Mouse (Mus musculus) lung, embryonic 14.5 days (tissue): ENCODE measurements around the gene Pfn1. TPM values are rescaled to one million over a fixed set of nuclear protein-coding genes. Genes with fewer than 3 reads are reported as not detected.

Experiments
- ATAC-seq: fragments of 200-750 bp; cut with Nextera tagmentation; 2 replicates; pipeline ENCODE4 v1.8.0; 2017; ENCODE audit warnings: mild to moderate bottlenecking, moderate TSS enrichment, moderate library complexity; ENCODE audit not compliant: insufficient read depth
- DNase-seq: peaks from one replicate; pipeline ENCODE4 v3.0.0-alpha.2; 2015
- H3K27ac ChIP-seq: fragments of 300-500 bp; sonication (generic); 2 replicates; pipeline ENCODE4 v1.5.1; 2014; ENCODE audit warnings: low read depth, mild to moderate bottlenecking, moderate library complexity
- H3K27me3 ChIP-seq: fragments of 300-500 bp; sonication (generic); 2 replicates; pipeline ENCODE4 v1.6.1; 2014; ENCODE audit warnings: low read length, control low read depth; ENCODE audit not compliant: insufficient read depth
- H3K36me3 ChIP-seq: fragments of 300-500 bp; sonication (generic); 2 replicates; pipeline ENCODE4 v1.6.1; 2014; ENCODE audit warnings: control low read depth; ENCODE audit not compliant: insufficient read depth
- H3K4me1 ChIP-seq: fragments of 300-500 bp; sonication (generic); 2 replicates; pipeline ENCODE4 v1.6.1; 2014; ENCODE audit warnings: antibody characterized with exemption, control low read depth; ENCODE audit not compliant: insufficient read depth
- H3K4me2 ChIP-seq: fragments of 300-500 bp; sonication (generic); 2 replicates; pipeline ENCODE4 v1.6.1; 2014; ENCODE audit warnings: mild to moderate bottlenecking
- H3K4me3 ChIP-seq: fragments of 300-500 bp; sonication (generic); 2 replicates; pipeline ENCODE4 v1.5.1; 2014; ENCODE audit warnings: low read depth, low read length
- H3K9ac ChIP-seq: fragments of 300-500 bp; sonication (generic); 2 replicates; pipeline ENCODE4 v1.6.1; 2014
- H3K9me3 ChIP-seq: fragments of 300-500 bp; sonication (generic); 2 replicates; pipeline ENCODE4 v1.6.1; 2016; ENCODE audit warnings: low read depth, low read length, control low read depth
- CTCF ChIP-seq: IDR thresholded peaks from 2 replicates; pipeline ENCODE4 v1.5.1; 2016; ENCODE audit warnings: antibody characterized with exemption, low read depth
- WGBS: fragments of 180-500 bp; shearing (Covaris S2); extraction: QIAGEN DNeasy Blood & Tissue Kit; methylation state at CpG from one replicate; pipeline ENCODE4 v1.1.7; 2014; 5-methylcytosine and 5-hydroxymethylcytosine counted together
- polyA plus RNA-seq: library from polyadenylated mRNA; unstranded; fragments of >200 nt; fragmentation: Nextera tagmentation; extraction: Ambion mirVana; gene quantifications from 2 replicates; pipeline ENCODE4 v1.2.1, GENCODE M21; 2014

The Pfn1 gene
- polyA plus RNA-seq, 1 experiment from 2014 or later: 2,138 TPM

GRCm38 (mm10) chr11:70606717-70607116 lies 47.7 kb downstream of the Pfn1 start:
- no peak for ATAC-seq

GRCm38 (mm10) chr11:70605024-70605566 lies 49.3 kb downstream of the Pfn1 start:
- Histone ChIP-seq H3K9ac (no peak overlapping the region), H3K36me3 (peaks cover 73% of the 10 kb centered on the region), H3K4me3 (no peak overlapping the region), H3K27me3 (no peaks in the 10 kb centered on the region), H3K4me2 (no peak overlapping the region), H3K27ac (no peak overlapping the region), H3K9me3 (no peaks in the 10 kb centered on the region), H3K4me1 (no peaks in the 10 kb centered on the region)
- TF ChIP-seq CTCF: peak; percentile 94
- ATAC-seq (no peak), DNase-seq (peak; percentile 91)
- WGBS: 52% methylated on average over 14 of the region's 14 CpGs

More at GRCm38 (mm10) chr11:70606717-70607116, 47.7 kb downstream of the Pfn1 start:
- Histone ChIP-seq H3K4me3 (no peak overlapping the region), H3K36me3 (peaks cover 82% of the 10 kb centered on the region), H3K9me3 (no peaks in the 10 kb centered on the region), H3K27ac (no peak overlapping the region), H3K27me3 (no peaks in the 10 kb centered on the region), H3K9ac (no peak overlapping the region), H3K4me2 (no peak overlapping the region), H3K4me1 (no peaks in the 10 kb centered on the region)
- no peak for TF ChIP-seq CTCF
- DNase-seq: no peak
- 64% methylated on average over 12 of the region's 12 CpGs for WGBS

Other genes starting within 250 kb of the Pfn1 start
- 44.4 and 46.5 TPM in 2 replicates for gene Pelp1, start 244.6 kb downstream of the Pfn1 start, polyA plus RNA-seq
- 15.1 and 17.6 TPM in 2 replicates for gene Arrb2, start 222.0 kb downstream of the Pfn1 start, polyA plus RNA-seq
- 43.0 and 47.9 TPM in 2 replicates for gene Med11, start 202.7 kb downstream of the Pfn1 start, polyA plus RNA-seq
- gene Zmynd15, start 195.2 kb downstream of the Pfn1 start, polyA plus RNA-seq: 0.28 and 0.65 TPM in 2 replicates
- 4.9 and 5.8 TPM in 2 replicates for gene Cxcl16, start 194.7 kb downstream of the Pfn1 start, polyA plus RNA-seq
- gene Tm4sf5, start 149.4 kb downstream of the Pfn1 start, polyA plus RNA-seq: 1.2 and 1.3 TPM in 2 replicates
- gene Vmo1, start 140.0 kb downstream of the Pfn1 start, polyA plus RNA-seq: 0.38 TPM in 1 of 2 replicates, not detected in the other
- gene Gltpd2, start 135.4 kb downstream of the Pfn1 start, polyA plus RNA-seq: 0.30 and 0.55 TPM in 2 replicates
- gene Psmb6, start 129.3 kb downstream of the Pfn1 start, polyA plus RNA-seq: 778 and 813 TPM in 2 replicates
- not detected in 2 replicates for gene Gm40193, start 121.7 kb downstream of the Pfn1 start, polyA plus RNA-seq
- 5.9 and 6.4 TPM in 2 replicates for gene Pld2, start 114.6 kb downstream of the Pfn1 start, polyA plus RNA-seq
- gene Mink1, start 91.8 kb downstream of the Pfn1 start, polyA plus RNA-seq: 15.2 and 15.4 TPM in 2 replicates
- gene 4930544D05Rik, start 38.8 kb downstream of the Pfn1 start, polyA plus RNA-seq: not detected in 2 replicates
- gene Chrne, start 35.4 kb downstream of the Pfn1 start, polyA plus RNA-seq: not detected in 2 replicates
- gene Gp1ba, start 15.5 kb downstream of the Pfn1 start, polyA plus RNA-seq: 0.81 and 1.1 TPM in 2 replicates
- 97.0 and 98.8 TPM in 2 replicates for gene Rnf167, start 7.4 kb downstream of the Pfn1 start, polyA plus RNA-seq
- 128 and 133 TPM in 2 replicates for gene Slc25a11, start 7.2 kb downstream of the Pfn1 start, polyA plus RNA-seq
- gene Eno3, start 2.6 kb upstream of the Pfn1 start, polyA plus RNA-seq: 12.7 and 19.6 TPM in 2 replicates
- gene Spag7, start 14.8 kb upstream of the Pfn1 start, polyA plus RNA-seq: 141 and 167 TPM in 2 replicates
- 15.3 and 16.2 TPM in 2 replicates for gene Camta2, start 33.5 kb upstream of the Pfn1 start, polyA plus RNA-seq
- gene Inca1, start 45.5 kb upstream of the Pfn1 start, polyA plus RNA-seq: 1.1 and 1.5 TPM in 2 replicates
- 12.4 and 13.7 TPM in 2 replicates for gene Kif1c, start 45.9 kb upstream of the Pfn1 start, polyA plus RNA-seq
- 4.0 and 4.2 TPM in 2 replicates for gene Zfp3, start 109.6 kb upstream of the Pfn1 start, polyA plus RNA-seq
- gene Scimp, start 157.9 kb upstream of the Pfn1 start, polyA plus RNA-seq: not detected in 2 replicates
- 32.3 and 32.6 TPM in 2 replicates for gene Rabep1, start 190.1 kb upstream of the Pfn1 start, polyA plus RNA-seq